Mouse (Mus musculus): ENCODE measurements around the gene Snx21.

- TF ChIP-seq GATA1 (IDR thresholded peaks at IDR 0.05; ENCODE audit: low read length) (no peak), TAL1 (IDR thresholded peaks at IDR 0.05; ENCODE audit: low read length) (no peak)
Observed at GRCm38 (mm10) chr2:164739876-164740275, 45.7 kb upstream of the Snx21 start.

All from erythroblast, embryonic 14.5 days (primary cell).